Mouse (Mus musculus): ENCODE results near the gene Spem2. TPM values are rescaled to one million over a fixed set of nuclear protein-coding genes. Genes with fewer than 3 reads are reported as not detected.

The Spem2 gene
- total and polyA plus RNA-seq, 2 experiments from 2014 or later, result not detected

DNA sequence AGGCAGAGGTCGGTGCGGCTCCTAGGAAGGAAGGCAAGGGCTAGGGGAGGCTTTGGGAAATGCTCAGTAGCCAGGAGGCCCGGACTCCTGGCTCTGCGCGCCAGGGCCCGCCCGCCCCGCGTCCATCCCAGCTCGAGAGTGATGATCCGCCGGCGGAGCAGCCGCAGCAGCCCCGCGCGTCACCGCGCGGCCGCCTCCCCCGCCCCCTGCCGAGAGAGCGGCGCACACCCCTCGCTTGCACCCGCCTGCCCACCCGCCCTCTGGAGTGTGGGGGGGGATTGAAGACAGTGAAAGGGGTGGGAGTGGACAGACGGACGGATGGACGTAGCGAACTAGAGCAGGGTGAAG, 19.3 kb upstream of the Spem2 start, which contains the start of gene Nlgn2:
Gene Nlgn2 (minus strand): TSS at position 181 of the 348 bp plus-strand sequence.
- ATAC-seq (ENCODE audit: low FRiP score) (peak; percentile 85), DNase-seq (ENCODE audit: low spot score) (no peak)
- no peaks in the 10 kb centered on the region for H3K9me3 ChIP-seq (ENCODE audit: low read length)
- 0% methylated on average over 32 of the region's 32 CpGs for WGBS
- H3K27ac ChIP-seq (ENCODE audit: low read depth, low read length), result peak within 1 kb of the TSS; percentile 97
- no peaks in the 10 kb centered on the region for H3K27me3 ChIP-seq (ENCODE audit: insufficient read depth, low read length)
- H3K36me3 ChIP-seq (ENCODE audit: insufficient read depth, low read length), result peaks cover 8% of the 10 kb centered on the region
- H3K4me1 ChIP-seq (ENCODE audit: insufficient read depth, low read length), result peaks cover 11% of the 10 kb centered on the region; the same call in 1 of the 2 replicates
- H3K4me2 ChIP-seq (ENCODE audit: low read depth, low read length, poor library complexity, severe bottlenecking), result peak within 1 kb of the TSS; percentile 97
- peak; percentile 42; the same call in 1 of the 2 replicates for TF ChIP-seq CTCF (IDR thresholded peaks at IDR 0.05)
- peak within 1 kb of the TSS; percentile 98 for H3K9ac ChIP-seq (replicated peaks; ENCODE audit: low read length, poor library complexity, severe bottlenecking)
- H3K4me3 ChIP-seq (ENCODE audit: low read depth, low read length), result peak within 1 kb of the TSS; percentile 91

DNA sequence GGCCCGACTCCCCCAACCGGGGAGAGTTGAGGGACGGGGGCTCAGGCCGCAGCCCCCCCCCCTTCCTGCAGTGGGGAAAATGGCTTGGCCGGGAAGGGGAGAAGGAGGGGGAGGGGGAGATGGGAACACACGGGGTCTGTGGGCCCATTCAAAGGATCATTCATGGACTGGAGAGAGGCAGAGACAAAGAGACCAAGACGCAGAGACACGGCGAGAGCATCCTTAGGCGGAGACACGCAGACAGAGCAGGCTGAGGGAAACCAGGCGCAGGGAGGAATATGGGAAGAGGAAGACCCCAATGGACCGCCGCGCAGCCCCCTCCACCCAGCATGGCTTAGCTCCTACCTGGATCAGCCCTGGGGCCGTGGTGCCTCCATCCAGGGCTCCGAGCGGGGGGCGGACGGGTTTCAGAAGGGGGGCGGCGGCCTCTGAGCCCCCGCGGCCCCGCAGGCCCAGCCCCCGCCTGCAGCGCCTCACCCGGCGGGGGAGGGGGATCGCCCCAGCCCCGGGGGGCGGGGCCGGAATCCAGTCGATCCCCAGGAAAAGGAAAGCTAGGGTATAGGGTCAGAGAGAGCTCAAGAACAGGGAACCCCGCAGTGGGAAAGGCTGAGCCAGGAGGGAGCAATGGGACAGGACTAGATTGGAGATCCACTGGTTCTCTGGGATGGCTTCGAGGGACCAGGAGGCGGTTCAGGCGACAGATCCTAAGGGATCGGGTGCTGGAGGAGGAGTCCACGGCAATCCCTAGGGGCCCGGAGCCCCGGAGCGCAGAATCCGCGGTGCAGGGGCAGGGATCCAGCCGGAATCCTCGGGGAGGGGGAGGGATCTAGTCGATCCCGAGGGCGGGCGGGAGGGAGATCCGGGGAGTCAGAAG, 18.7 kb upstream of the Spem2 start:
- WGBS, result under 1% methylated on average over 24 of the region's 52 CpGs
- peak overlapping the region; percentile 97 for H3K27ac ChIP-seq (ENCODE audit: low read depth, low read length)
- TF ChIP-seq CTCF (IDR thresholded peaks at IDR 0.05), result no peak
- no peaks in the 10 kb centered on the region for H3K9me3 ChIP-seq (ENCODE audit: low read length)
- ATAC-seq (ENCODE audit: low FRiP score) (no peak), DNase-seq (ENCODE audit: low spot score) (peak; percentile 51)
- H3K4me2 ChIP-seq (ENCODE audit: low read depth, low read length, poor library complexity, severe bottlenecking), result peak overlapping the region; percentile 97
- no peaks in the 10 kb centered on the region for H3K27me3 ChIP-seq (ENCODE audit: insufficient read depth, low read length)
- H3K4me1 ChIP-seq (ENCODE audit: insufficient read depth, low read length), result peaks cover 11% of the 10 kb centered on the region; the same call in 1 of the 2 replicates
- H3K9ac ChIP-seq (replicated peaks; ENCODE audit: low read length, poor library complexity, severe bottlenecking), result peak overlapping the region; percentile 98
- H3K4me3 ChIP-seq (ENCODE audit: low read depth, low read length), result peak overlapping the region; percentile 91
- peaks cover 14% of the 10 kb centered on the region for H3K36me3 ChIP-seq (ENCODE audit: insufficient read depth, low read length)

DNA sequence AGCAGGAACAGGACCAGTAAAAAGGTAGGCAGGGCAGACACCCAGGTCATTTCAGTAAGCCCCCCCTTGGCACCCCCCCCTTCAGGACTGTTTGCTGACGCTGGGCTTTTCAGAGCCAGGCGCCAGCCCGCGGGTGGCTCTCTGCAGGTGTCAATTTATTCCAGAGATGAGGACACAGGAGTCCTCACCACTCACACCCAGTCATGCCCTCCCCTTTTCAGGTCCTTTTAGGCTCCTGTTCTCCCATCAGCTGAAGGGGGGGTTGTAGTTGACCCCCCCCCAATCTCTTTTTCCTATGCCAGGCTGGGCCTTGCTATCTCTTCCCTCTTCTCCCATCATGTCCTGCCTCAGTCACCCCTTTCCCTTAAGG, 17.7 kb upstream of the Spem2 start:
- Histone ChIP-seq H3K4me1 (ENCODE audit: insufficient read depth, low read length) (peaks cover 11% of the 10 kb centered on the region; the same call in 1 of the 2 replicates), H3K27ac (ENCODE audit: low read depth, low read length) (peak overlapping the region; percentile 97), H3K4me2 (ENCODE audit: low read depth, low read length, poor library complexity, severe bottlenecking) (peak overlapping the region; percentile 97), H3K9ac (replicated peaks; ENCODE audit: low read length, poor library complexity, severe bottlenecking) (peak overlapping the region; percentile 98), H3K9me3 (ENCODE audit: low read length) (no peaks in the 10 kb centered on the region), H3K4me3 (ENCODE audit: low read depth, low read length) (peak overlapping the region; percentile 91), H3K27me3 (ENCODE audit: insufficient read depth, low read length) (no peaks in the 10 kb centered on the region), H3K36me3 (ENCODE audit: insufficient read depth, low read length) (peaks cover 14% of the 10 kb centered on the region)
- no peak for TF ChIP-seq CTCF (IDR thresholded peaks at IDR 0.05)
- ATAC-seq (ENCODE audit: low FRiP score) (no peak), DNase-seq (ENCODE audit: low spot score) (no peak)
- 4% methylated on average over 3 of the region's 4 CpGs for WGBS

DNA sequence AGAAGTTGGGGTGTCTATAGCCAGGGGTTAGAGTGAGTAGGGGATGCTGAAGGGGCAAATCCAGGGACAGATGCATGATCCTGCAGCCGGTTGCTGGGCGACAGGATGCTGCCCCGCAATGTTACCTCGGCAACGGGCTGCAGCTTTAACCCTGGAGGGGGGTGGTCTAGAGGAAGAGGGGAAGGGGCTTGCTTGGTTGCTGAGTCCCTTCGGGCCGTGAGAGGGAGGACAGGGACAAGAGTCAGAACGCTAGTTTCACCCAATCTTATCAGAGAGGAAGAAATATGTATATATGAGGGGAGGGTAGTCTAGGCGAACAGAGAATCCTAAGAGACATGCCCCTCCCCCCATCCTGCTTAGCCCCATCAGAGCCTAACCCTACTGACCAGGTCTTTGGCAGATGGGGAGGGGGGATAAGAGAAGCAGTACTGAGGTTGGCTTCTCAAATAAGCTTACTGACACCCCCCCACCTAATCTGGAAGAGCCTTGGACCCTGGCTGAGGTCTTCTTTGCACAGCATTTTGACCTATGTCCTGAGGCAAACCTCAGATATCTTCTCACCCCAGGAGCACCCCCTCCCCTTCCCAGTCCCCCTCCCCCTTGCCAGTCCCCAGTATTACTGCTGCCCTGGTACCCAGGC, 17.2 kb upstream of the Spem2 start:
- DNase-seq (ENCODE audit: low spot score), result no peak
- peaks cover 11% of the 10 kb centered on the region; the same call in 1 of the 2 replicates for H3K4me1 ChIP-seq (ENCODE audit: insufficient read depth, low read length)
- TF ChIP-seq CTCF (IDR thresholded peaks at IDR 0.05), result no peak
- peak overlapping the region; percentile 98 for H3K9ac ChIP-seq (replicated peaks; ENCODE audit: low read length, poor library complexity, severe bottlenecking)
- H3K27ac ChIP-seq (ENCODE audit: low read depth, low read length), result peak overlapping the region; percentile 97
- WGBS, result 2% methylated on average over 9 of the region's 9 CpGs
- H3K27me3 ChIP-seq (ENCODE audit: insufficient read depth, low read length), result no peaks in the 10 kb centered on the region
- H3K36me3 ChIP-seq (ENCODE audit: insufficient read depth, low read length), result peaks cover 14% of the 10 kb centered on the region
- no peak for ATAC-seq (ENCODE audit: low FRiP score)
- peak overlapping the region; percentile 97 for H3K4me2 ChIP-seq (ENCODE audit: low read depth, low read length, poor library complexity, severe bottlenecking)
- peak overlapping the region; percentile 91 for H3K4me3 ChIP-seq (ENCODE audit: low read depth, low read length)
- H3K9me3 ChIP-seq (ENCODE audit: low read length), result no peaks in the 10 kb centered on the region

DNA sequence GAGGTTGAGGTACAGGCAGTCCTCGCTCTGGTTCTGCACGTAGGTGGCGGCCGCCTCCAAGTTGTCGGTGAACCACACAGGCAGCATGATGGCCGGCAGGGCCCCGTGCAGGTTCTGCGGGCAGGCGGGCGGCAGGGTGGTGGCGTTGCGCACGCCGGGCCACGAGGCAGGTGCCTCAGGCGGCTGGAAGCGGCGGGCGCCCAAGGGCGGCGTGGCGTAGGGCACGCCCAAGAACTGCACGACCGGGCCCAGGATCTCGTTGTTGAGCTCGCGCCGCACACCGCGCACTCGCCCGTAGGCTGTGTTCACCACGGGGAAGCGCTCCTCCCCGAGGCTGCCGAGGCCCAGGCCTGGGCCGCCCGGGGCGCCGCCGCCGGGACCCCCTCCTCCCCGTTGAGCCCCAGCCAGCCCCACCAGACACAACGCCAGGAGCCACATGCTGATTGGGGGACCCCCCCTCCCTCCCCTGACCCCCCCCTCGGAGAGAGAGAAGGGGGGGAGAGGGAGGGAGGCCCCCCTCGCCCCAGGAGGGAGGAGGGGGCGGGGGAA, 15.8 kb upstream of the Spem2 start:
- ATAC-seq (ENCODE audit: low FRiP score), result no peak
- Histone ChIP-seq H3K27me3 (ENCODE audit: insufficient read depth, low read length) (no peaks in the 10 kb centered on the region), H3K4me1 (ENCODE audit: insufficient read depth, low read length) (peaks cover 11% of the 10 kb centered on the region; the same call in 1 of the 2 replicates), H3K4me2 (ENCODE audit: low read depth, low read length, poor library complexity, severe bottlenecking) (peak overlapping the region; percentile 97), H3K36me3 (ENCODE audit: insufficient read depth, low read length) (peaks cover 18% of the 10 kb centered on the region), H3K4me3 (ENCODE audit: low read depth, low read length) (peak overlapping the region; percentile 91), H3K27ac (ENCODE audit: low read depth, low read length) (0 out of 2 replicates have a peak overlapping the region, but pooled peaks have one; percentile 32), H3K9ac (replicated peaks; ENCODE audit: low read length, poor library complexity, severe bottlenecking) (peak overlapping the region; percentile 98), H3K9me3 (ENCODE audit: low read length) (no peaks in the 10 kb centered on the region)
- no peak for DNase-seq (ENCODE audit: low spot score)
- no peak for TF ChIP-seq CTCF (IDR thresholded peaks at IDR 0.05)
- 12% methylated on average over 24 of the region's 48 CpGs for WGBS
